Mouse (Mus musculus) liver, embryonic 14.5 days (tissue): ENCODE measurements around the gene Camk2n1. TPM values are rescaled to one million over a fixed set of nuclear protein-coding genes. Genes with fewer than 3 reads are reported as not detected.

Experiments used
- ATAC-seq: fragments of 200-750 bp; cut with Nextera tagmentation; 2 replicates; pipeline ENCODE4 v1.8.0; 2017; ENCODE audit warnings: moderate number of reproducible peaks, mild to moderate bottlenecking, moderate library complexity; ENCODE audit not compliant: insufficient read depth
- DNase-seq, 3 experiments: peaks; one replicate each; pipeline ENCODE4 v3.0.0-alpha.2; 2012 to 2013; ENCODE audit warnings: low read depth in 3 of 3, low spot score in 3 of 3
- H3K27ac ChIP-seq: fragments of 300-500 bp; sonication (generic); 2 replicates; pipeline ENCODE4 v1.5.1; 2014; ENCODE audit warnings: moderate library complexity, mild to moderate bottlenecking, control low read depth, inconsistent platforms
- H3K27me3 ChIP-seq: fragments of 300-500 bp; sonication (generic); 2 replicates; pipeline ENCODE4 v1.6.1; 2014; ENCODE audit warnings: mild to moderate bottlenecking, low read length, moderate library complexity; ENCODE audit not compliant: control insufficient read depth, insufficient read depth
- H3K36me3 ChIP-seq: fragments of 300-500 bp; sonication (generic); replicated peaks from 2 replicates; pipeline ENCODE4 v1.6.1; 2014; ENCODE audit warnings: low read depth; ENCODE audit not compliant: control insufficient read depth, insufficient read depth
- H3K4me1 ChIP-seq, 2 experiments: fragments of 200-500 bp in 1 of 2; fragments of 300-500 bp in 1 of 2; sonication (generic) in 1 of 2; replicated peaks; 2 replicates each; pipeline ENCODE4 v1.6.1; 2012 to 2014; ENCODE audit warnings: antibody characterized with exemption in 1 of 2, inconsistent platforms in 1 of 2, low read length in 1 of 2; ENCODE audit not compliant: control insufficient read depth in 2 of 2, insufficient read depth in 2 of 2
- H3K4me2 ChIP-seq: fragments of 300-500 bp; sonication (generic); 2 replicates; pipeline ENCODE4 v1.6.1; 2014; ENCODE audit warnings: low read depth, mild to moderate bottlenecking, control low read depth, moderate library complexity
- H3K4me3 ChIP-seq, 2 experiments: fragments of 200-500 bp in 1 of 2; fragments of 300-500 bp in 1 of 2; sonication (generic) in 1 of 2; 2 replicates each; pipeline ENCODE4 v1.5.1; 2012 to 2014; ENCODE audit warnings: low read depth in 2 of 2, low read length in 2 of 2, mild to moderate bottlenecking in 2 of 2, control low read depth in 1 of 2, inconsistent platforms in 1 of 2, moderate library complexity in 1 of 2; ENCODE audit not compliant: insufficient read depth in 1 of 2
- H3K9ac ChIP-seq: fragments of 300-500 bp; sonication (generic); replicated peaks from 2 replicates; pipeline ENCODE4 v1.6.1; 2014; ENCODE audit warnings: mild to moderate bottlenecking, control low read depth, moderate library complexity
- H3K9me3 ChIP-seq: fragments of 300-500 bp; sonication (generic); 2 replicates; pipeline ENCODE4 v1.6.1; 2016; ENCODE audit warnings: low read length, mixed read lengths; ENCODE audit not compliant: control insufficient read depth
- CTCF ChIP-seq: IDR thresholded peaks from 2 replicates; pipeline ENCODE4 v1.5.1; 2016; ENCODE audit warnings: antibody characterized with exemption, low read depth, control low read depth
- EP300 ChIP-seq: IDR thresholded peaks from 2 replicates; pipeline ENCODE4 v1.6.1; 2016; ENCODE audit warnings: antibody characterized with exemption, low read depth
- WGBS: fragments of 180-500 bp; shearing (Covaris S2); extraction: QIAGEN DNeasy Blood & Tissue Kit; methylation state at CpG from one replicate; pipeline ENCODE4 v1.1.7; 2014; ENCODE audit not compliant: insufficient replicate concordance; 5-methylcytosine and 5-hydroxymethylcytosine counted together
- polyA plus RNA-seq, 2 experiments: library from polyadenylated mRNA; depleted of rRNA in 1 of 2; stranded (reverse) in 1 of 2; unstranded in 1 of 2; fragments of >200 nt; fragmentation: Nextera tagmentation in 1 of 2; extraction: Ambion mirVana in 1 of 2; gene quantifications; 2 replicates each; pipeline versions ENCODE4 v1.2.1 to v1.2.3; 2012 to 2014

The Camk2n1 gene
- polyA plus RNA-seq, 2 experiments: 1.1 to 2.6 TPM

DNA sequence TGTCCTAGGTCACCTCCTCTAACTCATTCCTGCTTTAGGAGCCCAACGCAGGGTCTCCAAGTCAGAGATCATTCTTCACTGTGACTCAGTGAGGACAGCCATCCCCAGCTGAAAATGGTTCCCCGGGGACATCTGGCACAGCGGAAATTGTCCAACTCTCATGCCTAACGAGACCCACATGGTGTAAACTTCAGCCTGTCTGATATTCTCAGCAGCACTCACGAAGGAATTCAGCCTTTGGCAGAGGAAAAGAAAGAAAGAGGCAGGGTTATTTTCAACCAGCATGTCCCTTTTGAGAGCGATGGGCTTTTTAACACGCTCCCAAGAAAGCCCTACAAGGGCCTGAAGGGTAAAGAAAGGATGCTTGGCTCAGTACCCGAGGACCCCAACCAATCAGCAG, 22.8 kb upstream of the Camk2n1 start:
- no peak overlapping the region for H3K27ac ChIP-seq
- WGBS: 56% methylated on average over 8 of the region's 8 CpGs
- ATAC-seq: no peak
- TF ChIP-seq CTCF (no peak), EP300 (no peak)
- no peak overlapping the region for H3K9ac ChIP-seq
- DNase-seq: no peak
- H3K4me1 ChIP-seq: peaks cover 4 to 14% of the 10 kb centered on the region in 2 experiments; a peak in 3 of 4 replicates
- no peaks in the 10 kb centered on the region for H3K36me3 ChIP-seq
- no peaks in the 10 kb centered on the region; the same call in 1 of the 2 replicates for H3K27me3 ChIP-seq
- no peak overlapping the region for H3K4me2 ChIP-seq
- H3K9me3 ChIP-seq: no peaks in the 10 kb centered on the region
- H3K4me3 ChIP-seq: no peak overlapping the region

DNA sequence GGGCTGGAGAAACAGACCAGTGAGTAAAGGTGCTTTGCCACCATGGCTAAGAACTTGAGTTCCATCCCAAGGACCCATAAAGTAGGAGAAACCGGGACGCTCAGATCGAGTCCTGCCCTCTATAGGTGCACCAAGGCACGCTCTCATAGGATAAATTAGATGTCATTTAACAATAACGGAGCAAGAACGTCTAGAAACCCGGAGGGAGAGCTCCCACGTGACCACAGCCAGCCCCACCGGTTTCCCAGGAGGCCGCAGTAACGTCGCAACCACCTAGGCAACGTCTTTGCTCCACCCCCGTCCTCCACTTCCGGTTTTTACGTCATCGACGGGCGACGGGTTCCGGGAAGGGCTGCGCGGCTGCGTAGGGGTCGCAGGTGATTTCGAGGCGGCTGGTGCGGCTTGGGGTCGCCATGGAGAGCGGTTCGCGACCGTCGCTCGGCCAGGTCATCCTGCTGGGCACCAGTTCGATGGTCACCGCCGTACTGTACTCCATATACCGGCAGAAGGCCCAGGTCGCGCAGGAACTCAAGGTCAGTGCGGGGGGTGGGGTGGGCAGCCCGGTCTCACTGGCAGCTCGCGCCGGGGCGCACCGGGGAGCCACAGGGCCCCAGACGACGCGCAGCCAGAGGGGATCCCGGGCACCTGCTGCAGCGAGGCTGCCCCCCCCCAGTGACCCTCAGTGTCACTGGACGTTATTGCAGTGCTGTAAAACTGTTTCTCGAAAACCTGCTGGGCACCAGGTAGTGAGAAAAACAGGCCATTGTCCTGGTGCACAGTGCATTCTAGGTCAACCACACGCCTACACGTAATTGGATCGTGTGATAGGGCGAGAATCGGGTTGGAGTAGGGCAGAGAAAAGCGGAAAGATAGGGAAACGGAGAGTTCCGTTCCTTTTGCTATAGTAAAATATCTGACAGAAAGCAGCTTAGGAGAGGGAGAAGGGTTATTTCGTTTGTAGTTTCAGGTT, 19.5 kb upstream of the Camk2n1 start, which contains the start of gene Mul1:
Gene Mul1, plus strand, starts transcription at position 325 of the 970 bp plus-strand sequence.
- H3K36me3 ChIP-seq: peaks cover 8% of the 10 kb centered on the region
- H3K9ac ChIP-seq: peak within 1 kb of the TSS; percentile 86
- H3K9me3 ChIP-seq: no peaks in the 10 kb centered on the region
- H3K27me3 ChIP-seq: no peaks in the 10 kb centered on the region; the same call in 1 of the 2 replicates
- peak within 1 kb of the TSS; percentile 44 for H3K27ac ChIP-seq
- DNase-seq: peak; percentile 79 to 85 (median 83)
- peak within 1 kb of the TSS; percentile 93 for H3K4me2 ChIP-seq
- ATAC-seq: peak; percentile 95
- TF ChIP-seq EP300 (no peak), CTCF (0 out of 2 replicates have a peak, but pooled peaks have one; percentile 4)
- peaks cover 4 to 9% of the 10 kb centered on the region in 2 experiments; a peak in 3 of 4 replicates for H3K4me1 ChIP-seq
- H3K4me3 ChIP-seq: peak within 1 kb of the TSS; percentile 89 to 98
- WGBS: under 1% methylated on average over 64 of the region's 64 CpGs

DNA sequence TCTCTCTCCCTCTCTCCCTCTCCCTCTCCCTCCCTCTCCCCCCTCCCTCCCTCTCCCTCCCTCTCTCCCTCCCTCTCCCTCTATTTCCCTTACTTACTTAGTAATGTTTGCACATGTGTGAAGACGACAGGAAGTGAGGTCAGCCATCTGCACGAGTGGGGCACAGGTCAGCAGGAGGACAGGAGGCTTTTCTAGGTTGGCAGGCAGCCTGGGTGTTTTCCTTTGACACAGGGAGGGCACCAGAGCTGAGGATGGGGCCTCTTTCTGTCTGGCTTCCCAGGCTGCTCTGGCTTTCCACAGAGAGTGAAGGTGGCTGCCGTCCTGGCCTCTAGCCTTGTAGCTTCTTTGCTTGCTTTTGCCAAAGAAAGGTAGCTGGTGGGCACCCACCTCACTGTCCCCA, 14.1 kb upstream of the Camk2n1 start:
- no peak overlapping the region for H3K9ac ChIP-seq
- DNase-seq (no peak), ATAC-seq (no peak)
- peaks cover 14% of the 10 kb centered on the region for H3K36me3 ChIP-seq
- 60% methylated on average over 3 of the region's 3 CpGs for WGBS
- no peak overlapping the region for H3K4me2 ChIP-seq
- H3K27ac ChIP-seq: no peak overlapping the region
- no peaks in the 10 kb centered on the region for H3K9me3 ChIP-seq
- H3K4me3 ChIP-seq: no peak overlapping the region
- TF ChIP-seq CTCF: no peak
- TF ChIP-seq EP300: no peak
- no peaks in the 10 kb centered on the region for H3K27me3 ChIP-seq
- peaks cover 4 to 6% of the 10 kb centered on the region in 2 experiments; a peak in 3 of 4 replicates for H3K4me1 ChIP-seq

DNA sequence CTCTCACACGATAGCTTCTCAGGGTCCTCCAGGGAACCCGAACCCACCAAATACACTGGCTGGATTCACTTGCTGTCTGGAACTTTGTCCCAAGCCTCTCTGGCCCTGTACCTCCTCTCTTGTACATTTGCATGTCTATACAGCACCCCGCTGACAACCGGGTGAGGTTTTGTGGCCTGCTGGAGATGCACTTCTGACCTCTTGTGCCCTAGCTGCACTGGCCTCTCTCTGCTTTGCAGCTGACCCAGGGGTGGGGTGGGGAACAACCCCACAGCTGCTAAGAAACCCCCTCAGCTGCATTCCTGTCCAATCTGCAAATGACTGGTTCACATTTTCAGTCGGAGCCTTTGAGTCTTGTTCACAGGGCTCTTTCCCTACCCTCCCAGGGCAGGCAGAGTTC, 9.2 kb upstream of the Camk2n1 start:
- Histone ChIP-seq H3K9ac (no peak overlapping the region), H3K27me3 (no peaks in the 10 kb centered on the region; the same call in 1 of the 2 replicates), H3K4me3 (no peak overlapping the region), H3K27ac (no peak overlapping the region), H3K4me1 (no peaks in the 10 kb centered on the region), H3K9me3 (no peaks in the 10 kb centered on the region), H3K4me2 (no peak overlapping the region), H3K36me3 (peaks cover 6% of the 10 kb centered on the region)
- WGBS: 26% methylated on average over 5 of the region's 5 CpGs
- ATAC-seq (no peak), DNase-seq (no peak)
- TF ChIP-seq CTCF: no peak
- TF ChIP-seq EP300: no peak

DNA sequence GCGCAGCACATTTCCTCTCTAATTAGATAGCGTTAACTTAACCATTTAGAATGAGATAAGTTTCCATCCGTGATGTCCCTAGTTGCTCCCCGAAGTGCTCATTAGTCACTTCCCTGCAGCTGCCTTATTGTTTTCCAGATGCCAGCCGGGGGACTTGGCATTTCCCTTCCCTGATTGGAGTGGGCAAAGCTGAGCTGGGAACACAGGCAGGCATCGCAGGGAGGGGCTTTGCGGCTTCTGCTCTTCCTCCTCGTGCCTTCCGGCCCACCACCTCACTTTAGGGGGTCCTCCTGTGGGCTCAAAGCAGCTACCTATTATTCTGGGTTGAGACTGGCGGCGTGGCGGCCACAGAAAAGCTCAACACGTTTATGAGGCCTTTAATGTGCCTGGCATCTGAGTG, 7.1 kb upstream of the Camk2n1 start:
- no peaks in the 10 kb centered on the region for H3K9me3 ChIP-seq
- no peak for ATAC-seq
- no peaks in the 10 kb centered on the region for H3K4me1 ChIP-seq
- no peak overlapping the region for H3K4me3 ChIP-seq
- no peak overlapping the region for H3K9ac ChIP-seq
- no peak overlapping the region for H3K27ac ChIP-seq
- peaks cover 10% of the 10 kb centered on the region for H3K27me3 ChIP-seq
- no peaks in the 10 kb centered on the region for H3K36me3 ChIP-seq
- TF ChIP-seq CTCF (no peak), EP300 (no peak)
- no peak overlapping the region for H3K4me2 ChIP-seq
- 14% methylated on average over 13 of the region's 13 CpGs for WGBS
- DNase-seq: no peak
